Mouse (Mus musculus): Measurements from ENCODE around the gene Gcsh. TPM values are rescaled to one million over a fixed set of nuclear protein-coding genes. Genes with fewer than 3 reads are reported as not detected.

Gcsh gene
- total and polyA plus RNA-seq, 2 experiments from 2014 or later, result 46.5 to 93.9 TPM

- Histone ChIP-seq H3K4me3 (ENCODE audit: low read depth, low read length) (no peak overlapping the region), H3K9ac (replicated peaks; ENCODE audit: low read length, poor library complexity, severe bottlenecking) (no peak overlapping the region), H3K36me3 (ENCODE audit: insufficient read depth, low read length) (no peaks in the 10 kb centered on the region), H3K27ac (ENCODE audit: low read depth, low read length) (no peak overlapping the region), H3K4me2 (ENCODE audit: low read depth, low read length, poor library complexity, severe bottlenecking) (no peak overlapping the region), H3K9me3 (ENCODE audit: low read length) (no peaks in the 10 kb centered on the region), H3K27me3 (ENCODE audit: insufficient read depth, low read length) (no peaks in the 10 kb centered on the region), H3K4me1 (ENCODE audit: insufficient read depth, low read length) (no peaks in the 10 kb centered on the region; the same call in 1 of the 2 replicates)
- no peak for ATAC-seq (ENCODE audit: low FRiP score)
- DNase-seq (ENCODE audit: low spot score), result no peak
- 88% methylated on average over 21 of the region's 21 CpGs for WGBS
- no peak for TF ChIP-seq CTCF (IDR thresholded peaks at IDR 0.05)
Observed at GRCm38 (mm10) chr8:116946268-116946838, 47.0 kb downstream of the Gcsh start.

- DNase-seq (ENCODE audit: low spot score) (no peak), ATAC-seq (ENCODE audit: low FRiP score) (no peak)
- no peaks in the 10 kb centered on the region for H3K36me3 ChIP-seq (ENCODE audit: insufficient read depth, low read length)
Observed at GRCm38 (mm10) chr8:116945169-116945910, 48.0 kb downstream of the Gcsh start.

GRCm38 (mm10) chr8:116944385-116944696 lies 49.0 kb downstream of the Gcsh start:
- DNase-seq (ENCODE audit: low spot score), result no peak
- no peaks in the 10 kb centered on the region; the same call in 1 of the 2 replicates for H3K4me1 ChIP-seq (ENCODE audit: insufficient read depth, low read length)
- TF ChIP-seq CTCF (IDR thresholded peaks at IDR 0.05), result no peak
- H3K9me3 ChIP-seq (ENCODE audit: low read length), result no peaks in the 10 kb centered on the region
- no peaks in the 10 kb centered on the region for H3K36me3 ChIP-seq (ENCODE audit: insufficient read depth, low read length)
- peak overlapping the region; percentile 73 for H3K4me3 ChIP-seq (ENCODE audit: low read depth, low read length)
- H3K27ac ChIP-seq (ENCODE audit: low read depth, low read length), result peak overlapping the region; percentile 62; the same call in 1 of the 2 replicates
- no peaks in the 10 kb centered on the region for H3K27me3 ChIP-seq (ENCODE audit: insufficient read depth, low read length)
- 10% methylated on average over 4 of the region's 4 CpGs for whole genome bisulfite sequencing
- ATAC-seq (ENCODE audit: low FRiP score), result no peak
- no peak overlapping the region; the same call in 1 of the 2 replicates for H3K9ac ChIP-seq (replicated peaks; ENCODE audit: low read length, poor library complexity, severe bottlenecking)
- peak overlapping the region; percentile 51 for H3K4me2 ChIP-seq (ENCODE audit: low read depth, low read length, poor library complexity, severe bottlenecking)

More at GRCm38 (mm10) chr8:116945169-116945910, 48.0 kb downstream of the Gcsh start:
- WGBS, result 91% methylated on average over 9 of the region's 9 CpGs
- H3K27ac ChIP-seq (ENCODE audit: low read depth, low read length), result no peak overlapping the region
- H3K9ac ChIP-seq (replicated peaks; ENCODE audit: low read length, poor library complexity, severe bottlenecking), result no peak overlapping the region
- H3K9me3 ChIP-seq (ENCODE audit: low read length), result no peaks in the 10 kb centered on the region
- no peaks in the 10 kb centered on the region for H3K27me3 ChIP-seq (ENCODE audit: insufficient read depth, low read length)
- H3K4me1 ChIP-seq (ENCODE audit: insufficient read depth, low read length), result no peaks in the 10 kb centered on the region; the same call in 1 of the 2 replicates
- no peak overlapping the region for H3K4me3 ChIP-seq (ENCODE audit: low read depth, low read length)
- no peak overlapping the region for H3K4me2 ChIP-seq (ENCODE audit: low read depth, low read length, poor library complexity, severe bottlenecking)
- no peak for TF ChIP-seq CTCF (IDR thresholded peaks at IDR 0.05)

GRCm38 (mm10) chr8:116943555-116944384 lies 49.6 kb downstream of the Gcsh start:
- WGBS, result 1% methylated on average over 51 of the region's 62 CpGs
- DNase-seq (ENCODE audit: low spot score), result peak; percentile 43
- peak overlapping the region; percentile 51 for H3K4me2 ChIP-seq (ENCODE audit: low read depth, low read length, poor library complexity, severe bottlenecking)
- H3K4me3 ChIP-seq (ENCODE audit: low read depth, low read length), result peak overlapping the region; percentile 73
- H3K36me3 ChIP-seq (ENCODE audit: insufficient read depth, low read length), result no peaks in the 10 kb centered on the region
- ATAC-seq (ENCODE audit: low FRiP score), result peak; percentile 69
- no peaks in the 10 kb centered on the region for H3K27me3 ChIP-seq (ENCODE audit: insufficient read depth, low read length)
- H3K4me1 ChIP-seq (ENCODE audit: insufficient read depth, low read length), result no peaks in the 10 kb centered on the region; the same call in 1 of the 2 replicates
- peak overlapping the region; percentile 78 for H3K9ac ChIP-seq (replicated peaks; ENCODE audit: low read length, poor library complexity, severe bottlenecking)
- TF ChIP-seq CTCF (IDR thresholded peaks at IDR 0.05), result 0 out of 2 replicates have a peak, but pooled peaks have one; percentile 23
- no peaks in the 10 kb centered on the region for H3K9me3 ChIP-seq (ENCODE audit: low read length)
- peak overlapping the region; percentile 62 for H3K27ac ChIP-seq (ENCODE audit: low read depth, low read length)

GRCm38 (mm10) chr8:116943161-116943554 lies 50.2 kb downstream of the Gcsh start, which contains the start of gene Atmin:
Atmin (plus strand) TSS chr8:116943393.
- under 1% methylated on average over 33 of the region's 46 CpGs for WGBS

More at GRCm38 (mm10) chr8:116943161-116943554, 50.2 kb downstream of the Gcsh start, which contains the start of gene Atmin:
- TF ChIP-seq CTCF (IDR thresholded peaks at IDR 0.05), result peak; percentile 73
- Histone ChIP-seq H3K4me1 (ENCODE audit: insufficient read depth, low read length) (no peaks in the 10 kb centered on the region; the same call in 1 of the 2 replicates), H3K27me3 (ENCODE audit: insufficient read depth, low read length) (no peaks in the 10 kb centered on the region), H3K9ac (replicated peaks; ENCODE audit: low read length, poor library complexity, severe bottlenecking) (peak within 1 kb of the TSS; percentile 78), H3K36me3 (ENCODE audit: insufficient read depth, low read length) (no peaks in the 10 kb centered on the region), H3K9me3 (ENCODE audit: low read length) (no peaks in the 10 kb centered on the region), H3K4me2 (ENCODE audit: low read depth, low read length, poor library complexity, severe bottlenecking) (peak within 1 kb of the TSS; percentile 51), H3K27ac (ENCODE audit: low read depth, low read length) (peak within 1 kb of the TSS; percentile 62), H3K4me3 (ENCODE audit: low read depth, low read length) (peak within 1 kb of the TSS; percentile 73)
- DNase-seq (ENCODE audit: low spot score), result peak; percentile 94
- ATAC-seq (ENCODE audit: low FRiP score), result peak; percentile 88
